Mouse (Mus musculus): ENCODE measurements around the gene Dbh.

DNA sequence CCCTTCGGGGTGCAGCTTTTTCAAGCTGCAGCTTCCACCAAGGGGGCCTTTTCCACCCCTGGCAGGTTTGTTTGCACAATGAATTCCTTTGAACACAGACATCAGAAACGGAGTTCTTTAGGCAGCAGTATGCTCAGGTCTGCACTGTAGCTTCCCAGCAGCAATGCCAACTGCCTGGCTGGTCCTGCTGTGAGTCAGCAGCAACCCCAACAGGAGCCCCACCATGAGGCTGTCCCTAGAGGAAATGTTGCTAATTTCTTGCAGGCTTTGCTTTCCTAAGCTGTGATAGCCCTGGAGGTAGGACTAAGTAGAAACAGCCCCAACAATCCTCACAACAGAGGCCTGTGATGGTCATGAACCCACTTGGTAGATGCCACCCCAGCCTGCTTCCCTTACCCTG is 2.0 kb downstream of the Dbh start:
- TF ChIP-seq CTCF (IDR thresholded peaks at IDR 0.05; ENCODE audit: borderline replicate concordance, extremely low read depth, insufficient read depth, insufficient read length) (no peak), POLR2A (IDR thresholded peaks at IDR 0.05; ENCODE audit: borderline replicate concordance, extremely low read depth, insufficient read depth, insufficient read length, poor library complexity, severe bottlenecking) (no peak)

Data from brain, embryonic 14.5 days (tissue).